Mouse (Mus musculus) hindbrain, embryonic 11.5 days (tissue): Measurements from ENCODE around the gene Dhx35. TPM values are rescaled to one million over a fixed set of nuclear protein-coding genes. Genes with fewer than 3 reads are reported as not detected.

Source experiments
- ATAC-seq: fragments of 200-750 bp; cut with Nextera tagmentation; 2 replicates; pipeline ENCODE4 v1.8.0; 2017; ENCODE audit warnings: mild to moderate bottlenecking, moderate TSS enrichment, moderate library complexity; ENCODE audit not compliant: low FRiP score
- DNase-seq: peaks from one replicate; pipeline ENCODE4 v3.0.0-alpha.2; 2015; ENCODE audit warnings: low spot score
- H3K27ac ChIP-seq: fragments of 300-500 bp; sonication (generic); 2 replicates; pipeline ENCODE4 v1.5.1; 2014; ENCODE audit warnings: mild to moderate bottlenecking, low read depth, low read length
- H3K27me3 ChIP-seq: fragments of 300-500 bp; sonication (generic); 2 replicates; pipeline ENCODE4 v1.6.1; 2014; ENCODE audit warnings: mild to moderate bottlenecking, low read length, moderate library complexity, mixed read lengths; ENCODE audit not compliant: control insufficient read depth, insufficient read depth
- H3K36me3 ChIP-seq: fragments of 300-500 bp; sonication (generic); 2 replicates; pipeline ENCODE4 v1.6.1; 2014; ENCODE audit warnings: mild to moderate bottlenecking, low read length, moderate library complexity, mixed read lengths; ENCODE audit not compliant: control insufficient read depth, insufficient read depth
- H3K4me1 ChIP-seq: fragments of 300-500 bp; sonication (generic); replicated peaks from 2 replicates; pipeline ENCODE4 v1.6.1; 2014; ENCODE audit warnings: low read length, mixed read lengths; ENCODE audit not compliant: control insufficient read depth, insufficient read depth
- H3K4me2 ChIP-seq: fragments of 300-500 bp; sonication (generic); replicated peaks from 2 replicates; pipeline ENCODE4 v1.6.1; 2014; ENCODE audit warnings: mild to moderate bottlenecking, low read depth, low read length
- H3K4me3 ChIP-seq: fragments of 300-500 bp; sonication (generic); 2 replicates; pipeline ENCODE4 v1.5.1; 2014; ENCODE audit warnings: low read depth, low read length
- H3K9ac ChIP-seq: fragments of 300-500 bp; sonication (generic); 2 replicates; pipeline ENCODE4 v1.6.1; 2014; ENCODE audit warnings: low read depth, low read length
- H3K9me3 ChIP-seq: fragments of 300-500 bp; sonication (generic); 2 replicates; pipeline ENCODE4 v1.6.1; 2016; ENCODE audit warnings: low read length; ENCODE audit not compliant: control insufficient read depth
- WGBS: fragments of 180-500 bp; shearing (Covaris S2); extraction: QIAGEN DNeasy Blood & Tissue Kit; methylation state at CpG from one replicate; pipeline ENCODE4 v1.1.7; 2014; 5-methylcytosine and 5-hydroxymethylcytosine counted together
- polyA plus RNA-seq: library from polyadenylated mRNA; unstranded; fragments of >200 nt; fragmentation: Nextera tagmentation; extraction: Ambion mirVana; gene quantifications from 2 replicates; pipeline ENCODE4 v1.2.1, GENCODE M21; 2014

Dhx35 gene
- polyA plus RNA-seq, 1 experiment from 2014 or later = 15.4 TPM

GRCm38 (mm10) chr2:158817708-158818107, 23.1 kb downstream of the Dhx35 start:
- Histone ChIP-seq H3K9ac (no peak overlapping the region), H3K4me3 (no peak overlapping the region), H3K36me3 (no peaks in the 10 kb centered on the region), H3K4me2 (no peak overlapping the region), H3K4me1 (no peaks in the 10 kb centered on the region), H3K27ac (no peak overlapping the region), H3K27me3 (no peaks in the 10 kb centered on the region), H3K9me3 (no peaks in the 10 kb centered on the region)
- WGBS = 89% methylated on average over 8 of the region's 8 CpGs
- ATAC-seq (no peak), DNase-seq (no peak)

- H3K4me3 ChIP-seq = no peak overlapping the region
- DNase-seq (no peak), ATAC-seq (no peak)
- H3K9ac ChIP-seq = no peak overlapping the region
- no peaks in the 10 kb centered on the region for H3K27me3 ChIP-seq
- H3K4me2 ChIP-seq = no peak overlapping the region
- no peaks in the 10 kb centered on the region for H3K36me3 ChIP-seq
- H3K4me1 ChIP-seq = no peaks in the 10 kb centered on the region
- 91% methylated on average over 2 of the region's 2 CpGs for WGBS
- no peak overlapping the region for H3K27ac ChIP-seq
- no peaks in the 10 kb centered on the region for H3K9me3 ChIP-seq
Measured at GRCm38 (mm10) chr2:158828124-158828523, 33.5 kb downstream of the Dhx35 start.

- 79% methylated on average over 6 of the region's 6 CpGs for WGBS
- H3K4me2 ChIP-seq = no peak overlapping the region
- no peak for ATAC-seq
- H3K27ac ChIP-seq = no peak overlapping the region
- no peaks in the 10 kb centered on the region for H3K27me3 ChIP-seq
- H3K9me3 ChIP-seq = no peaks in the 10 kb centered on the region
- no peak overlapping the region for H3K4me3 ChIP-seq
- H3K4me1 ChIP-seq = no peaks in the 10 kb centered on the region
- no peak for DNase-seq
- no peak overlapping the region for H3K9ac ChIP-seq
- no peaks in the 10 kb centered on the region for H3K36me3 ChIP-seq
Measured at GRCm38 (mm10) chr2:158829746-158830145, 35.1 kb downstream of the Dhx35 start.

- ATAC-seq (no peak), DNase-seq (no peak)
- Histone ChIP-seq H3K4me3 (no peak overlapping the region), H3K36me3 (0 out of 2 replicates have a peak, but pooled peaks cover 3% of the 10 kb centered on the region), H3K27ac (no peak overlapping the region), H3K9me3 (no peaks in the 10 kb centered on the region), H3K9ac (no peak overlapping the region), H3K27me3 (no peaks in the 10 kb centered on the region), H3K4me2 (no peak overlapping the region), H3K4me1 (no peaks in the 10 kb centered on the region)
- WGBS = 72% methylated on average over 5 of the region's 5 CpGs
Measured at GRCm38 (mm10) chr2:158833221-158833620, 38.6 kb downstream of the Dhx35 start.

GRCm38 (mm10) chr2:158833645-158834044, 39.0 kb downstream of the Dhx35 start:
- H3K36me3 ChIP-seq = 0 out of 2 replicates have a peak, but pooled peaks cover 3% of the 10 kb centered on the region
- no peaks in the 10 kb centered on the region for H3K4me1 ChIP-seq
- H3K9me3 ChIP-seq = no peaks in the 10 kb centered on the region
- no peaks in the 10 kb centered on the region for H3K27me3 ChIP-seq
- no peak for DNase-seq
- WGBS = 72% methylated on average over 2 of the region's 2 CpGs
- no peak overlapping the region for H3K4me2 ChIP-seq
- no peak overlapping the region for H3K27ac ChIP-seq
- ATAC-seq = no peak
- H3K4me3 ChIP-seq = no peak overlapping the region
- no peak overlapping the region for H3K9ac ChIP-seq

- ATAC-seq (no peak), DNase-seq (no peak)
- no peaks in the 10 kb centered on the region for H3K36me3 ChIP-seq
- H3K9me3 ChIP-seq = no peaks in the 10 kb centered on the region
- H3K27ac ChIP-seq = no peak overlapping the region
- no peak overlapping the region for H3K4me3 ChIP-seq
- H3K4me2 ChIP-seq = no peak overlapping the region
- no peaks in the 10 kb centered on the region for H3K27me3 ChIP-seq
- H3K4me1 ChIP-seq = no peaks in the 10 kb centered on the region
- no peak overlapping the region for H3K9ac ChIP-seq
- WGBS = 77% methylated on average over 5 of the region's 5 CpGs
Measured at GRCm38 (mm10) chr2:158843287-158843686, 48.7 kb downstream of the Dhx35 start.

GRCm38 (mm10) chr2:158845031-158845430, 50.4 kb downstream of the Dhx35 start:
- Histone ChIP-seq H3K4me2 (no peak overlapping the region), H3K9me3 (no peaks in the 10 kb centered on the region), H3K4me3 (no peak overlapping the region), H3K27me3 (no peaks in the 10 kb centered on the region), H3K4me1 (no peaks in the 10 kb centered on the region), H3K36me3 (no peaks in the 10 kb centered on the region; the same call in 1 of the 2 replicates), H3K27ac (no peak overlapping the region), H3K9ac (no peak overlapping the region)
- DNase-seq = no peak
- no peak for ATAC-seq
- WGBS = 81% methylated on average over 5 of the region's 5 CpGs

- ATAC-seq = no peak
Measured at GRCm38 (mm10) chr2:158846208-158846607, 51.6 kb downstream of the Dhx35 start.

GRCm38 (mm10) chr2:158847991-158848390, 53.4 kb downstream of the Dhx35 start:
- Histone ChIP-seq H3K27me3 (no peaks in the 10 kb centered on the region), H3K4me3 (no peak overlapping the region), H3K4me2 (no peak overlapping the region), H3K36me3 (no peaks in the 10 kb centered on the region; the same call in 1 of the 2 replicates), H3K27ac (no peak overlapping the region), H3K4me1 (no peaks in the 10 kb centered on the region), H3K9me3 (no peaks in the 10 kb centered on the region), H3K9ac (no peak overlapping the region)
- ATAC-seq = no peak
- 93% methylated on average over 3 of the region's 3 CpGs for WGBS
- DNase-seq = no peak

More at GRCm38 (mm10) chr2:158846208-158846607, 51.6 kb downstream of the Dhx35 start:
- H3K36me3 ChIP-seq = no peaks in the 10 kb centered on the region; the same call in 1 of the 2 replicates
- H3K27me3 ChIP-seq = no peaks in the 10 kb centered on the region
- no peak overlapping the region for H3K27ac ChIP-seq
- 85% methylated on average over 2 of the region's 2 CpGs for WGBS
- no peak overlapping the region for H3K9ac ChIP-seq
- H3K4me2 ChIP-seq = no peak overlapping the region
- H3K4me1 ChIP-seq = no peaks in the 10 kb centered on the region
- H3K9me3 ChIP-seq = no peaks in the 10 kb centered on the region
- no peak for DNase-seq
- no peak overlapping the region for H3K4me3 ChIP-seq
